Mouse (Mus musculus) liver, embryonic 16.5 days (tissue): ENCODE results near the gene Cnpy1. TPM values are rescaled to one million over a fixed set of nuclear protein-coding genes. Genes with fewer than 3 reads are reported as not detected.

ENCODE experiments used
- ATAC-seq: fragments of 200-750 bp; cut with Nextera tagmentation; 2 replicates; pipeline ENCODE4 v1.8.0; 2017; ENCODE audit warnings: low read depth, mild to moderate bottlenecking, moderate number of reproducible peaks, moderate library complexity
- H3K27ac ChIP-seq: fragments of 300-500 bp; sonication (generic); 2 replicates; pipeline ENCODE4 v1.5.1; 2014; ENCODE audit warnings: mild to moderate bottlenecking, low read length
- H3K27me3 ChIP-seq: fragments of 300-500 bp; sonication (generic); 2 replicates; pipeline ENCODE4 v1.6.1; 2014; ENCODE audit warnings: low read depth, low read length, mixed read lengths; ENCODE audit not compliant: control insufficient read depth, insufficient read depth
- H3K36me3 ChIP-seq: fragments of 300-500 bp; sonication (generic); 2 replicates; pipeline ENCODE4 v1.6.1; 2014; ENCODE audit warnings: mild to moderate bottlenecking; ENCODE audit not compliant: control insufficient read depth, insufficient read depth
- H3K4me1 ChIP-seq: fragments of 300-500 bp; sonication (generic); 2 replicates; pipeline ENCODE4 v1.6.1; 2014; ENCODE audit warnings: low read depth, low read length, mixed read lengths; ENCODE audit not compliant: control insufficient read depth
- H3K4me2 ChIP-seq: fragments of 300-500 bp; sonication (generic); 2 replicates; pipeline ENCODE4 v1.6.1; 2014; ENCODE audit warnings: low read depth, low read length, mixed read lengths
- H3K4me3 ChIP-seq: fragments of 300-500 bp; sonication (generic); 2 replicates; pipeline ENCODE4 v1.5.1; 2014; ENCODE audit warnings: low read depth, mild to moderate bottlenecking, low read length
- H3K9ac ChIP-seq: fragments of 300-500 bp; sonication (generic); 2 replicates; pipeline ENCODE4 v1.6.1; 2014; ENCODE audit warnings: low read depth, low read length
- H3K9me3 ChIP-seq: fragments of 300-500 bp; sonication (generic); replicated peaks from 2 replicates; pipeline ENCODE4 v1.6.1; 2016; ENCODE audit warnings: low read length; ENCODE audit not compliant: control insufficient read depth
- WGBS: fragments of 180-500 bp; shearing (Covaris S2); extraction: QIAGEN DNeasy Blood & Tissue Kit; methylation state at CpG from one replicate; pipeline ENCODE4 v1.1.7; 2014; ENCODE audit not compliant: insufficient replicate concordance; 5-methylcytosine and 5-hydroxymethylcytosine counted together
- polyA plus RNA-seq: library from polyadenylated mRNA; unstranded; fragments of >200 nt; fragmentation: Nextera tagmentation; extraction: Ambion mirVana; gene quantifications from 2 replicates; pipeline ENCODE4 v1.2.1, GENCODE M21; 2015

Cnpy1 gene
- polyA plus RNA-seq, 1 experiment from 2014 or later, result not detected

GRCm38 (mm10) chr5:28166256-28167231, 79.1 kb downstream of the Cnpy1 start:
- H3K4me2 ChIP-seq, result peak overlapping the region; percentile 52
- peaks cover 94% of the 10 kb centered on the region for H3K27me3 ChIP-seq
- H3K9ac ChIP-seq, result no peak overlapping the region
- no peak for ATAC-seq
- under 1% methylated on average over 111 of the region's 111 CpGs for WGBS
- H3K27ac ChIP-seq, result no peak overlapping the region
- H3K4me1 ChIP-seq, result no peaks in the 10 kb centered on the region; the same call in 1 of the 2 replicates
- H3K9me3 ChIP-seq, result no peaks in the 10 kb centered on the region
- peak overlapping the region; percentile 45 for H3K4me3 ChIP-seq
- H3K36me3 ChIP-seq, result no peaks in the 10 kb centered on the region

- ATAC-seq, result no peak
- H3K9me3 ChIP-seq, result no peaks in the 10 kb centered on the region
- H3K27me3 ChIP-seq, result peaks cover 95% of the 10 kb centered on the region
- peak within 1 kb of the TSS; percentile 52 for H3K4me2 ChIP-seq
- no peak within 1 kb of the TSS for H3K9ac ChIP-seq
- WGBS, result under 1% methylated on average over 82 of the region's 113 CpGs
- H3K4me3 ChIP-seq, result peak within 1 kb of the TSS; percentile 45
- no peaks in the 10 kb centered on the region; the same call in 1 of the 2 replicates for H3K4me1 ChIP-seq
- no peak within 1 kb of the TSS for H3K27ac ChIP-seq
- no peaks in the 10 kb centered on the region for H3K36me3 ChIP-seq
Measured at GRCm38 (mm10) chr5:28165358-28166255, 80.0 kb downstream of the Cnpy1 start, which contains the start of gene En2. Gene En2, plus strand, starts transcription at chr5:28165694.

DNA sequence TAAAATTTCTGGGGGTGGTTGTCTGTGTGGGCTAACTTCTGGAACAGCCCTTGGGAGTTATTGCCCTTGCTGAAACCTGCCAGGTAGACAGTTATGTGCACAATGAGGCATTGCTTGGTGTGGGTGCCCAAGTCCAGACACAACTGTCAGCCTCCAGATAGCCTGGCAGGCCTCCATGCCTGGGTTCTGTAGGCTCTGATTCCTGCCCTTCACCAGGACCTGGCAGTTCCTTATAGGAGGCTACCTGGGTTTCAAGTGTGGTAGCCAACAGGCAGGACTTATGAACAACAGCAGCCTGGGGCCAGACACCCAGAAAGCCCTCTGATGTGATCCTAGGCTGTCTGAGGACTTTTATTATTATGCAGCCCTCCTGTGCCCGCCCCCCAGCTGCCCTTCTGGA, 81.7 kb downstream of the Cnpy1 start:
- Histone ChIP-seq H3K9me3 (no peaks in the 10 kb centered on the region), H3K4me2 (no peak overlapping the region), H3K9ac (no peak overlapping the region), H3K27me3 (peaks cover 96% of the 10 kb centered on the region), H3K4me1 (no peaks in the 10 kb centered on the region; the same call in 1 of the 2 replicates), H3K4me3 (no peak overlapping the region), H3K36me3 (no peaks in the 10 kb centered on the region), H3K27ac (no peak overlapping the region)
- no peak for ATAC-seq
- 5% methylated on average over 1 of the region's 1 CpGs for WGBS

DNA sequence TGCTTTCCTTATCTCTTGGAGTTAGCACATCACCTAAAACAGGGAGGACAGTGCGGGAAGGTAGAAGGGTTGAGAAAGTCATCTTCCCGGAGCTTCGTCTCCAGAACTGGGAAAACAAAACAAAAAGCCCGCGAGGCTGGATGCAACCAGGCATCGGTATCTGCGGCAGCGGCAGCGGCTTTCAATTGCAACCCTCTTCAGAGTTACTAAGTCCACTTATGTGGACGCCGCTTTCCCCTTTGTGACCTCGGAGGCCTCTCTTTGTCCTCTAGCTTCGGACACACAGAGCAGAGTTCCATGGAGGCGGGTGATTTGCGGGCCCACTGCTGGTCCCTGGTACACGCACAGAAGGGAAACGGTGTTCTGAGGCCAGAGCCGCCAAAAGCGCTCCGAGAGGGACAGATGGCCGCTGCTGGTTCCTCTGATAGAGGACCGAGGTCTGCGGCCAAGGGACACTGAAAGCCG, 83.6 kb downstream of the Cnpy1 start:
- Histone ChIP-seq H3K4me3 (no peak overlapping the region), H3K4me2 (no peak overlapping the region), H3K36me3 (no peaks in the 10 kb centered on the region), H3K27me3 (peaks cover 96% of the 10 kb centered on the region), H3K27ac (no peak overlapping the region), H3K9ac (no peak overlapping the region), H3K9me3 (no peaks in the 10 kb centered on the region), H3K4me1 (no peaks in the 10 kb centered on the region; the same call in 1 of the 2 replicates)
- ATAC-seq, result no peak
- WGBS, result under 1% methylated on average over 24 of the region's 24 CpGs

DNA sequence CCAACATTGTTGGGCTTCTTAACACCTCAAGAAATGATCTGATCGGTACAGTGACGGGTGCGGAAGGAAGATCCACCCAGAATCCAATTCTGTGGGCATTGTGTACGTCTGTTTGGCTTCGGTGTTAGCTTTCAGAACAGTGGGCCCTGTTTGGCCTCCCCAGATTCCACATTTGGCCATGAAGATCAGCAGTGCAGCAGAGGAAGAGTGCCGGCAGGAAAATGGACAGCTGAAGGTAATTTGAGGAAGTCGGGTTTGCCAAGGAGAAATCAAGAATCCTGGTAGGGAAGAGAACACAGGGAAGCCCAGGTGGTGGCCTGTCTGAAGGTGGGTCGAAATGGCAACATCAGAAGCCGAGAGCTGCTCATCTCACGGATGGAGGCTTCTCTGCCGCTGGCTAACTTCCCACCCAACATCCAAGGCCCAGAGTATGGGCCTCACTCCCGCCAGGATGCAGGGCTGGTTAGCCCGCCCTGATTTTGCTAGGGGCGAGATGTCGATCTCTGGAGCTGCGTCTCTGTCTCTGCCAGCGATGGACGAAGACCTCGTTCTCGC, 84.1 kb downstream of the Cnpy1 start:
- no peak overlapping the region for H3K4me3 ChIP-seq
- H3K9me3 ChIP-seq, result no peaks in the 10 kb centered on the region
- H3K9ac ChIP-seq, result no peak overlapping the region
- no peak overlapping the region for H3K4me2 ChIP-seq
- no peak overlapping the region for H3K27ac ChIP-seq
- no peaks in the 10 kb centered on the region for H3K36me3 ChIP-seq
- no peak for ATAC-seq
- peaks cover 96% of the 10 kb centered on the region for H3K27me3 ChIP-seq
- under 1% methylated on average over 20 of the region's 20 CpGs for WGBS
- no peaks in the 10 kb centered on the region; the same call in 1 of the 2 replicates for H3K4me1 ChIP-seq

- no peak overlapping the region for H3K9ac ChIP-seq
- H3K9me3 ChIP-seq, result no peaks in the 10 kb centered on the region
- WGBS, result 3% methylated on average over 8 of the region's 8 CpGs
- H3K27me3 ChIP-seq, result peaks cover 83% of the 10 kb centered on the region
- H3K27ac ChIP-seq, result no peak overlapping the region
- no peaks in the 10 kb centered on the region for H3K36me3 ChIP-seq
- no peaks in the 10 kb centered on the region for H3K4me1 ChIP-seq
- no peak overlapping the region for H3K4me2 ChIP-seq
- no peak for ATAC-seq
- H3K4me3 ChIP-seq, result no peak overlapping the region
Measured at GRCm38 (mm10) chr5:28159891-28160470, 85.6 kb downstream of the Cnpy1 start.

DNA sequence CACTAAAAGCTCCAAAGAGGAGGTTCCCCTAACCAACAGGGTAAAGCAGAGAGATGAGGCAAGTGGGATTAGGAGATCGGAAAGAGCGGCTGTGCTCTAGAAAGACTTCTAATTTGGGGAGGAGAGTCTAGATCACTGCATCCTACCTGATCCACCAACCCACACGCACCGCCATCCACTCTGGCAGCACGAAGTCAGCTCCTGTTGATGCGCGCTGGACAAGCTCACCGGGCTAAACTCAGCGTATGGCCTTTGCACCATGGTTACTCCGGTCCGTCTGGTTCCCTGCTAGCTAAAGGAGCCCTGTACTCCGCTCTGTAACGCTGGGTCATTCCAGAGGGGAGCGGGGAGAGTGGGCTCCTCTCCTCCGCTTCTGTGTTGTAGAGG, 86.5 kb downstream of the Cnpy1 start:
- Histone ChIP-seq H3K4me3 (no peak overlapping the region), H3K36me3 (no peaks in the 10 kb centered on the region), H3K4me1 (no peaks in the 10 kb centered on the region), H3K27me3 (peaks cover 74% of the 10 kb centered on the region), H3K4me2 (no peak overlapping the region), H3K9ac (no peak overlapping the region), H3K9me3 (no peaks in the 10 kb centered on the region), H3K27ac (no peak overlapping the region)
- WGBS, result 3% methylated on average over 15 of the region's 15 CpGs
- ATAC-seq, result no peak

GRCm38 (mm10) chr5:28158308-28159071, 87.1 kb downstream of the Cnpy1 start:
- H3K4me2 ChIP-seq, result no peak overlapping the region
- no peaks in the 10 kb centered on the region for H3K36me3 ChIP-seq
- H3K27ac ChIP-seq, result no peak overlapping the region
- H3K27me3 ChIP-seq, result peaks cover 71% of the 10 kb centered on the region
- H3K9ac ChIP-seq, result no peak overlapping the region
- no peak overlapping the region for H3K4me3 ChIP-seq
- no peaks in the 10 kb centered on the region for H3K9me3 ChIP-seq
- no peaks in the 10 kb centered on the region for H3K4me1 ChIP-seq
- 2% methylated on average over 31 of the region's 31 CpGs for WGBS
- no peak for ATAC-seq
